ENCODE assay signal across 19 mouse cellular contexts in genomic region chr6:34334673-34335072, GRCm38 (mm10). TPM values are rescaled to one million over a fixed set of nuclear protein-coding genes. Genes with fewer than 3 reads are reported as not detected.
DNase-seq lines count a peak whose midpoint lies in the region; ATAC-seq and TF ChIP-seq lines count a peak whose summit lies in the region.
"Had no signal": no experiment of that assay in that cellular context is flagged by ENCODE, and none has a peak within 500 bp of the region (broad histone marks: within the 10 kb centered on the region; RNA-seq: fewer than 3 reads in every experiment).

No protein-coding gene starts in this region.

- H3K4me2 ChIP-seq in lung, postnatal 0 days (replicated peaks; ENCODE audit: low read depth, low read length), result no peak overlapping the region
- H3K4me2 ChIP-seq: heart, embryonic 12.5 days; hindbrain, embryonic 12.5 days had no signal

- no peak for TF ChIP-seq CTCF in kidney, adult 2 months (conservative IDR thresholded peaks at IDR 0.05; ENCODE audit: insufficient read depth, insufficient read length, low read depth, low read length)
- TF ChIP-seq CTCF in lung, adult 2 months (IDR thresholded peaks at IDR 0.05; ENCODE audit: insufficient read depth, low read length), result no peak
- no peak for TF ChIP-seq CTCF in lung, postnatal 0 days (IDR thresholded peaks at IDR 0.05)

- H3K9ac ChIP-seq in lung, postnatal 0 days (replicated peaks; ENCODE audit: low read depth), result no peak overlapping the region
- H3K9ac ChIP-seq: heart, embryonic 12.5 days; hindbrain, embryonic 12.5 days had no signal

- H3K4me3 ChIP-seq in kidney, adult 2 months (ENCODE audit: insufficient read depth, low read depth, low read length), result no peak overlapping the region
- no peak overlapping the region for H3K4me3 ChIP-seq in lung, adult 2 months (replicated peaks; ENCODE audit: extremely low read depth, low read depth, low read length)
- H3K4me3 ChIP-seq in lung, postnatal 0 days (ENCODE audit: low read depth, low read length), result no peak overlapping the region
- H3K4me3 ChIP-seq: embryonic facial prominence, embryonic 10.5 days; heart, adult 2 months; heart, embryonic 12.5 days; hindbrain, embryonic 12.5 days had no signal

- no peak for TF ChIP-seq EP300 in lung, postnatal 0 days (IDR thresholded peaks at IDR 0.05)

- 67% methylated on average over 5 of the region's 5 CpGs for WGBS in kidney, adult 2 months
- 42% methylated on average over 5 of the region's 5 CpGs for WGBS in lung, adult 2 months
- WGBS in lung, postnatal 0 days, result 34% methylated on average over 5 of the region's 5 CpGs

- peak; percentile 40 for DNase-seq in kidney, adult 2 months
- DNase-seq in kidney, postnatal 25 days, result no peak
- peak; percentile 34 for DNase-seq in lung, adult 2 months
- peak; percentile 57 for DNase-seq in lung, postnatal 0 days (ENCODE audit: low spot score)
- DNase-seq in lung, postnatal 36 days, result peak; percentile 77
- no peak for DNase-seq in ovary, postnatal 36 days (ENCODE audit: low spot score)
- no peak for DNase-seq in thymus, adult 18-20 months
- DNase-seq: adrenal gland, adult 8-10 months; cerebellum, adult 18-20 months; cerebellum, adult 9-11 months; cerebellum, postnatal 36 days; heart, adult 2 months; heart, postnatal 4 days had no signal

- no peaks in the 10 kb centered on the region for H3K4me1 ChIP-seq in kidney, adult 2 months (ENCODE audit: control insufficient read depth, insufficient read depth, low read length)
- 0 out of 2 replicates have a peak, but pooled peaks cover 2% of the 10 kb centered on the region for H3K4me1 ChIP-seq in lung, adult 2 months (ENCODE audit: control insufficient read depth, insufficient read depth, low read length)
- H3K4me1 ChIP-seq in lung, postnatal 0 days (ENCODE audit: insufficient read depth, low read depth, low read length), result no peaks in the 10 kb centered on the region
- H3K4me1 ChIP-seq: embryonic facial prominence, embryonic 10.5 days; hindbrain, embryonic 12.5 days had no signal

- H3K9me3 ChIP-seq in lung, postnatal 0 days (ENCODE audit: low read length), result no peaks in the 10 kb centered on the region
- H3K9me3 ChIP-seq: embryonic facial prominence, embryonic 10.5 days; heart, embryonic 12.5 days; hindbrain, embryonic 12.5 days had no signal

- no peaks in the 10 kb centered on the region for H3K36me3 ChIP-seq in kidney, adult 2 months (ENCODE audit: control insufficient read depth, insufficient read depth, low read length)
- no peaks in the 10 kb centered on the region for H3K36me3 ChIP-seq in lung, postnatal 0 days (ENCODE audit: insufficient read depth, low read length)
- H3K36me3 ChIP-seq: embryonic facial prominence, embryonic 10.5 days; heart, embryonic 12.5 days; hindbrain, embryonic 12.5 days had no signal

- no peaks in the 10 kb centered on the region for H3K27me3 ChIP-seq in kidney, adult 2 months (replicated peaks; ENCODE audit: control insufficient read depth, insufficient read depth, low read length)
- no peaks in the 10 kb centered on the region for H3K27me3 ChIP-seq in lung, postnatal 0 days (replicated peaks; ENCODE audit: insufficient read depth, low read length)
- H3K27me3 ChIP-seq: heart, embryonic 12.5 days; hindbrain, embryonic 12.5 days had no signal

- ATAC-seq in lung, postnatal 0 days, result peak; percentile 70
- no peak for ATAC-seq in cerebellum, adult (ENCODE audit: insufficient number of reproducible peaks, low FRiP score, low TSS enrichment)
- ATAC-seq: forebrain, embryonic 14.5 days; hindbrain, embryonic 16.5 days had no signal

- no peak for TF ChIP-seq POLR2A in kidney, adult 2 months (IDR thresholded peaks at IDR 0.05; ENCODE audit: low read depth, low read length)
- TF ChIP-seq POLR2A in lung, adult 2 months (IDR thresholded peaks at IDR 0.05; ENCODE audit: borderline replicate concordance, extremely low read depth, low read depth, low read length), result no peak

- no peak overlapping the region for H3K27ac ChIP-seq in kidney, adult 2 months (ENCODE audit: insufficient read depth, low read depth, low read length)
- H3K27ac ChIP-seq in lung, postnatal 0 days (ENCODE audit: low read length), result no peak overlapping the region
- H3K27ac ChIP-seq: embryonic facial prominence, embryonic 10.5 days; heart, adult 2 months; hindbrain, embryonic 12.5 days had no signal

RNA-seq across cellular contexts. Expression of gene Akr1b3, which starts 17.4 kb away (rescaled TPM):
- polyA plus RNA-seq in kidney, adult 2 months (2012; rRNA removed), result 208 and 280 TPM in 2 replicates
- polyA plus RNA-seq in lung, adult 2 months (2012; rRNA removed), result 129 and 153 TPM in 2 replicates
- 96.9 and 106 TPM in 2 replicates for polyA plus RNA-seq in lung, postnatal 0 days (2015; fragmentation: Nextera tagmentation; extraction: Ambion mirVana)

RNA-seq across cellular contexts. Expression of gene Akr1b8, which starts 19.2 kb away (rescaled TPM):
- polyA plus RNA-seq in kidney, adult 2 months (2012; rRNA removed), result 2.6 and 3.9 TPM in 2 replicates
- 9.1 and 13.8 TPM in 2 replicates for polyA plus RNA-seq in lung, adult 2 months (2012; rRNA removed)
- polyA plus RNA-seq in lung, postnatal 0 days (2015; fragmentation: Nextera tagmentation; extraction: Ambion mirVana), result 13.7 and 15.7 TPM in 2 replicates

RNA-seq across cellular contexts. Expression of gene Akr1b10, which starts 49.3 kb away (rescaled TPM):
- 40.1 and 42.2 TPM in 2 replicates for polyA plus RNA-seq in kidney, adult 2 months (2012; rRNA removed)
- polyA plus RNA-seq in lung, adult 2 months (2012; rRNA removed), result 13.7 and 21.2 TPM in 2 replicates
- 15.5 and 16.9 TPM in 2 replicates for polyA plus RNA-seq in lung, postnatal 0 days (2015; fragmentation: Nextera tagmentation; extraction: Ambion mirVana)

Comparison
In these comparisons a context has a peak if more than half of its experiments do, and no peak if none do; other contexts are left out.
1. DNase-seq: peak in kidney, adult 2 months (single experiment), lung, adult 2 months (single experiment), lung, postnatal 0 days (single experiment) and lung, postnatal 36 days (single experiment); none in kidney, postnatal 25 days (0 of 2), ovary, postnatal 36 days (single experiment) and thymus, adult 18-20 months (0 of 2).